Mouse (Mus musculus): Measurements from ENCODE around the gene Gm11114.

DNA sequence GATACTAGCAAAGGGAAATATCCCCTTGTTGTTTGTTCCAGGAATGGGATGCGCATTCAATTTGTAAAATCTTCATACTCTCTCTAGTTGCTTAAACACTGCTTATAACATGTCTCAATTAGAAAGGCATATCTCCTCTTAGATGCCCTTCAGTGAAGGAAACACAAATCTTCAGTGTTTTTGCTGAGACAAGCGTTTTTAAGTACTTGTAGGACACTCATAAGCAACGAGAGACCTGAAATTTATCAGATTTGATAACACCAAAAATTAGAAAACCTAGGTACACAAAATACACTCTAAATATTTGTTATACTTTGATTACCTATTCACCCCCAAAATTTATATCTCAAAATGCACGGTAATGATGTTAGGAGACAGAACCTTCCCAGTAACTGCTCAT is 9.7 kb upstream of the Gm11114 start:
- TF ChIP-seq TAL1 (IDR thresholded peaks at IDR 0.05; ENCODE audit: low read length) (no peak), GATA1 (IDR thresholded peaks at IDR 0.05; ENCODE audit: low read length) (no peak)

All from erythroblast, embryonic 14.5 days (primary cell).